Mouse (Mus musculus): ENCODE results near the gene Slc41a3. TPM values are rescaled to one million over a fixed set of nuclear protein-coding genes. Genes with fewer than 3 reads are reported as not detected.
"Not testable (repeated sequence)": the region's sequence is repeated elsewhere in the genome, so short reads cannot be mapped to it uniquely, and the experiment has no call there.

The Slc41a3 gene
- polyA plus RNA-seq, 1 experiment from 2014 or later, result 41.3 TPM

DNA sequence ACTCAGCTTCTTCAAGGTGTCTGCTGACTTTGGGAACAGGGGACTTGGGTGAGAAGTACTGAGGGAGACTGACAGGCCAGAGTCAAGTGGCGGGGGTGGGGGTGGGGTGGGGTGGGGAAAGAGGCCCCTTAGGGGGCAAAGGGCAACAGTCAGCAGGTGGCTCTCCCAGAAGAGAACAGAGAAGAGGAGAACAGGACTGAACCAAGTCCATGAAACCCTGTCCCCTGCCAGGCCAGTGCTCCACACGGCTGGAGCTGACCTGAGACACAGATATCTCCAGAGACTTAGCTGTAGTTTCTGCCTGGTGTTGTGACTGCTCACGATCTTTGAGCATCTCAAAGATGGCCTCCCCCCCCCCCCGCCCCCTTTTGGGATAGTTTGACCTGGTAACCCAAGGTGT lies 44.8 kb downstream of the Slc41a3 start:
- Histone ChIP-seq H3K4me1 (replicated peaks) (0 out of 2 replicates have a peak, but pooled peaks cover 4% of the 10 kb centered on the region), H3K9ac (no peak overlapping the region), H3K27me3 (no peaks in the 10 kb centered on the region), H3K36me3 (replicated peaks) (peaks cover 25% of the 10 kb centered on the region), H3K9me3 (replicated peaks) (no peaks in the 10 kb centered on the region), H3K27ac (replicated peaks) (no peak overlapping the region), H3K4me2 (no peak overlapping the region), H3K4me3 (replicated peaks) (no peak overlapping the region)
- ATAC-seq (ENCODE audit: insufficient read depth), result no peak
- WGBS (ENCODE audit: insufficient replicate concordance), result 49% methylated on average over 4 of the region's 4 CpGs

DNA sequence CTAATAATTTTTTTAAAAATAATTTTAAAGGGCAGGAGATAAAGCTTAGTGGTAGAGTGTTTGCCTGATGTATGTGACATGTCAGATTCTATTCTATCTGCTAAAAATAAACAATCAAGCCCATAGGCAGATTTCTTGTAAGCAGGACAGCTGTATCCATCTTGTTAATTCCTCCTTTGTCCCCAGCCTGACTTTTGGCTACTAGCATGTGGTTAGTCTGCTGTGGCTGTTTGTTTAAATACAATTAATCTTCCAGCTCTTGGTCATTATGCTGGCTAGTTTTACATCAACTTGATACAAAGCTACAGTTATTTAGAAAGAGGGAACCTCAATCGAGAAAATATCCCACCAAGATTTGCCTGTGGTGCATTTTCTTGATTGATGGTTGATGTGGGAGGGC lies 46.1 kb downstream of the Slc41a3 start:
- Histone ChIP-seq H3K9me3 (replicated peaks) (no peaks in the 10 kb centered on the region), H3K27me3 (no peaks in the 10 kb centered on the region), H3K36me3 (replicated peaks) (peaks cover 12% of the 10 kb centered on the region; the same call in 1 of the 2 replicates), H3K4me1 (replicated peaks) (0 out of 2 replicates have a peak, but pooled peaks cover 4% of the 10 kb centered on the region), H3K27ac (replicated peaks) (no peak overlapping the region), H3K9ac (no peak overlapping the region), H3K4me2 (no peak overlapping the region), H3K4me3 (replicated peaks) (no peak overlapping the region)
- ATAC-seq (ENCODE audit: insufficient read depth), result no peak
- 38% methylated on average over 1 of the region's 1 CpGs for WGBS (ENCODE audit: insufficient replicate concordance)

DNA sequence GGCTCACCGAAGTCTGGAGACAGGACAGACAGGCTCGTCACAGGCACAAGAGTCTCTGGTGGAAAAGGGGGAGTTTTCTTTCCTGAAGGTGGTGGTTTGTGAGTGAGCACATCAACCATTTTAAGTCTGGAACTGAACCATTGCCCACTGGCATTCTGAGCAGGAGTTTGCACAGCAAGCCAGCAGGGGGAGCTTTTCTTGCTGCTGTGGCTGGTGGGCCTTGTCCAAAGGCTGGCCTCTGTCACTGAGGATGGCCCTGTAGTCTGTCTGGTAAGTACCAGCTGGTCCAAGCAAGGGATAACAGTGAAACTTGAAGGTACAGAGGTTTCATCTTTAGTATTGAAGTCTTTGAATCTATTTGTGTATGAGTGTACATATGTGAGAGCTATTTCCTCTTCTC lies 49.2 kb downstream of the Slc41a3 start:
- Histone ChIP-seq H3K9me3 (replicated peaks) (no peaks in the 10 kb centered on the region), H3K27ac (replicated peaks) (no peak overlapping the region), H3K4me2 (no peak overlapping the region), H3K27me3 (no peaks in the 10 kb centered on the region), H3K9ac (no peak overlapping the region), H3K4me3 (replicated peaks) (no peak overlapping the region), H3K4me1 (replicated peaks) (no peaks in the 10 kb centered on the region), H3K36me3 (replicated peaks) (no peaks in the 10 kb centered on the region)
- WGBS (ENCODE audit: insufficient replicate concordance), result 31% methylated on average over 2 of the region's 2 CpGs
- no peak for ATAC-seq (ENCODE audit: insufficient read depth)

DNA sequence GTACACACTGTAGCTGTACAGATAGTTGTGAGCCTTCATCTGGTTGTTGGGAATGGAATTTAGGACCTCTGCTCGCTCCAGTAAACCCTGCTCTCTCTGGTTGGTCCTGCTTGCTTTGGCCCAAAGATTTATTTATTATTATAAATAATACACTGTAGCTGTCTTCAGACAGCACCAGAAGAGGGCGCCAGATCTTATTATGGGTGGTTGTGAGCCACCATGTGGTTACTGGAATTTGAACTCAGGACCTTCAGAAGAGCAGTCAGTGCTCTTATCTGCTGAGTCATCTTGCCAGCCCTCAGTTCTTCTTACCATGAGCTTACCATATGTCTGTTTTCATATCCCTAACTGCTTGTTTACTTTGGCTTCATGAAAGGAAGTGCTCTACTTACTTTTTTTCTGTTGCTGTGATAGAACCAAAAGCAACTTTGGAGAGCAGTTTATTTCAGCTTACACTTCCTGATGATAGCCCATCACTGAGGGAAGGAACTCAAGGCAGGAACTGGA lies 51.9 kb downstream of the Slc41a3 start:
- not testable (repeated sequence) for H3K27me3 ChIP-seq; H3K4me2 ChIP-seq; H3K9ac ChIP-seq; H3K4me3 ChIP-seq (replicated peaks); H3K9me3 ChIP-seq (replicated peaks); H3K36me3 ChIP-seq (replicated peaks); ATAC-seq (ENCODE audit: insufficient read depth); H3K27ac ChIP-seq (replicated peaks)
- peaks cover 24% of the 10 kb centered on the region for H3K4me1 ChIP-seq (replicated peaks)
- 37% methylated on average over 2 of the region's 2 CpGs for WGBS (ENCODE audit: insufficient replicate concordance)

DNA sequence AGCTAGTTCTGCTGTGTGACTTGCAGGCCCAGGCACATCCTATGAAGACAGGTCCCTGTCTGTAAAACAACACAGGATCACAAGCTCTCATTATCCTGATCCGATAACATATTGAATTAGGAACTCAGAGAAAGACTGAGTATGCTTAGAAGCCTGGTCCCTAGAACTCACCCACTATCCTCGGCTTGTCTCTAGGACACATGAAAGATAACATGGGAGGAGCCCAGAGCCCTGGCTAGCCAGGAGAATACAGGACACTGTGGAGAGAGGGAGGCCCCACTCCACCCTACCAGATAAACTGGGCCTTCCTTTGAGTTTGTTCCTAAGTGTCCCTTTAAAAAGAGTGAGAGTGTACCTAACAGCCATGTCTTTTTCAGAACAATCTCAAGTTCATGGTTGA lies 55.4 kb downstream of the Slc41a3 start:
- Histone ChIP-seq H3K4me2 (peak overlapping the region; percentile 36), H3K9ac (no peak overlapping the region), H3K4me3 (replicated peaks) (no peak overlapping the region), H3K27me3 (no peaks in the 10 kb centered on the region), H3K27ac (replicated peaks) (peak overlapping the region; percentile 41; the same call in 1 of the 2 replicates), H3K36me3 (replicated peaks) (peaks cover 11% of the 10 kb centered on the region), H3K4me1 (replicated peaks) (peaks cover 31% of the 10 kb centered on the region), H3K9me3 (replicated peaks) (no peaks in the 10 kb centered on the region)
- WGBS (ENCODE audit: insufficient replicate concordance), result 33% methylated on average over 2 of the region's 2 CpGs
- ATAC-seq (ENCODE audit: insufficient read depth), result peak; percentile 81

DNA sequence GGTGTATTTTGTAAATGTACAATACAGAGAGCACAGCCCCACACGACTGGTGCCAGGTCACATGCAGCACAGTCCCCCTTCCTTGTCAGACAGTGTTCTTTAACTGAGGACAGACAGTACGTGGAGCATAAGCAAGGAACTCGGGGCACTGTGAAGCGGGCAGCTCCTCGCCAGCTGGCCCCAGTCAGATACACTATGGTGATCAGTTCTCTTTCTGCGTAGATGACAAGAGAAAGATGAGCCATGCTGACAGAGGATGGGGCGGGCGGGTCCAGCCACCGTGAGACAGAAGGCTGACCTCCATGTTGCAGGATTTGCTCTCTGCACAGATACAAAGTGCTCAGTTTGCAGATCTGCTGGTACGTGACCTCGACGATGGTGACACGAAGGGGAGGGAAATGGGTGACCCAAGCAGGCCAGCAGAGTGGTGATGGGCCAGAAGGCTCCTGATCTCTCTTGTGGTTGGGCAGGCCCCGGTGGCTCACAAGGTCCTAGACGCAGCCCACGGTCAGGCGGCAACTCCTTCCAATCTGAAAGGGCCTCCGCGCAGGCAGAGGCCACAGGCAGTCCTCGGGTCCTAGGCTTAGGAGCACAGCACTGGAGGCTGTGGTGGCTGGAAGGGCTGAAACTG lies 56.0 kb downstream of the Slc41a3 start:
- no peak for ATAC-seq (ENCODE audit: insufficient read depth)
- H3K9ac ChIP-seq, result no peak overlapping the region
- H3K4me3 ChIP-seq (replicated peaks), result no peak overlapping the region
- H3K27ac ChIP-seq (replicated peaks), result peak overlapping the region; percentile 41; the same call in 1 of the 2 replicates
- H3K4me2 ChIP-seq, result peak overlapping the region; percentile 36
- no peaks in the 10 kb centered on the region for H3K9me3 ChIP-seq (replicated peaks)
- peaks cover 17% of the 10 kb centered on the region for H3K36me3 ChIP-seq (replicated peaks)
- peaks cover 31% of the 10 kb centered on the region for H3K4me1 ChIP-seq (replicated peaks)
- 73% methylated on average over 20 of the region's 20 CpGs for WGBS (ENCODE audit: insufficient replicate concordance)
- no peaks in the 10 kb centered on the region for H3K27me3 ChIP-seq

DNA sequence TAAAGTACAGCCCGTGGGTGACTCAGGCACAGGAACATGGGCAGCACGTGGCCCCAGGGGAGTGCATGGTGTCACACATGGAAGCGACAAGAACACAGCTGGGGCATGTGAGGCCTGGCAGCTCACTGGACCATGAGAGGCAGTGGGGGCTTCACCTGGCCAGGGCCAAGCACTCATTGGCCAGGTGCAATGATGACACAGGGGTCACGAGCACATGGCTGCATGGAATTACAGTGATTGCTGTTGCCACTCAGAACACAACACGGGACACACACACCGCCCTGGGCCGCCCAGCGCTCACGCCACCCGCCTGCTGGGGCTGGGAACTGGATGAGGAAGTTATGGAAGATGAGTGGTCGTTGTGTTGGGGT lies 56.5 kb downstream of the Slc41a3 start:
- ATAC-seq (ENCODE audit: insufficient read depth), result no peak

DNA sequence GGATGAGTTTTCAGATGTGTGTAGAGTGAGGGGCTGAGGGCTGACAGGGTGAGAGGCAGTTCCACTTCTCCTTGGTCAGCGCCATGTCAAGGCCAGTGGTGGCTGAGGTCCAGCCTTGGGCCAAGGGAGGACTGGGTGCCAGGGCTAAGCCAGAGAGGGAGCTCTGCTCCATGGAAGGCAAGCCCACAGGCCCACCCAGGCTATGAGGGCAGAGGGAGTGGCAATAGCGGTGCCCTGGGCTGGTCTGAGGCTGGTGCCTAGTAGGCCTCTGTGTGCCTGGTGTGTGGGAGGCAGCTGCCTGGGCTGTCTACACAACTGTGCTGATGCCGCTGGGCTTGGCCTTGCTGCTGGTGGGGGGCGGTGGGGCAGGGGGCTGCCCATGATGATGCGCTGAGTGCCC lies 57.6 kb downstream of the Slc41a3 start:
- H3K4me1 ChIP-seq (replicated peaks), result peaks cover 31% of the 10 kb centered on the region
- H3K4me3 ChIP-seq (replicated peaks), result no peak overlapping the region
- peaks cover 33% of the 10 kb centered on the region for H3K36me3 ChIP-seq (replicated peaks)
- H3K27ac ChIP-seq (replicated peaks), result no peak overlapping the region
- H3K9me3 ChIP-seq (replicated peaks), result no peaks in the 10 kb centered on the region
- WGBS (ENCODE audit: insufficient replicate concordance), result 84% methylated on average over 5 of the region's 5 CpGs
- no peak overlapping the region for H3K4me2 ChIP-seq
- H3K27me3 ChIP-seq, result no peaks in the 10 kb centered on the region
- ATAC-seq (ENCODE audit: insufficient read depth), result no peak
- no peak overlapping the region for H3K9ac ChIP-seq

More for the DNA sequence above, 56.5 kb downstream of the Slc41a3 start:
- peaks cover 31% of the 10 kb centered on the region for H3K4me1 ChIP-seq (replicated peaks)
- no peak overlapping the region for H3K9ac ChIP-seq
- H3K4me3 ChIP-seq (replicated peaks), result no peak overlapping the region
- peak overlapping the region; percentile 41; the same call in 1 of the 2 replicates for H3K27ac ChIP-seq (replicated peaks)
- 75% methylated on average over 11 of the region's 11 CpGs for WGBS (ENCODE audit: insufficient replicate concordance)
- H3K4me2 ChIP-seq, result no peak overlapping the region
- no peaks in the 10 kb centered on the region for H3K9me3 ChIP-seq (replicated peaks)
- H3K27me3 ChIP-seq, result no peaks in the 10 kb centered on the region
- peaks cover 22% of the 10 kb centered on the region for H3K36me3 ChIP-seq (replicated peaks)

DNA sequence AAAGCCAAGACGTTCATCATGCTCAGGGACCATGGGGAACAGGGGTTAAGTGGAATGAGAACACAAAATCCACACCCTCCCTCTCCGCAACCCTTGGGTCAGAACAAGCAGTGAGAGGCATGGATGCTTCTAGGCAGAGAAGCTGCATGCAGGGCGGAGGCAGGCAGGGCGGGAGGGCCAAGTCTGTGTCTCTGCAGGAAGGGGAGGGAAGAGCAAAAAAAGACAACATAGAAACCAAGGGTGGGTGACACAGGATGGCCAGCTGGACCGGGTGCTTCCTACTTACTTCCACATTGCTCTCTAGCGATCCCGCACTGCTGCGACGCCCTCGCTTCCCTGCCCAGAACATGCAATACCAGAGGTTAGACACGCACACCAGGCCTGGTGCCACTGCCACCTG lies 59.2 kb downstream of the Slc41a3 start:
- 75% methylated on average over 11 of the region's 11 CpGs for WGBS (ENCODE audit: insufficient replicate concordance)
- Histone ChIP-seq H3K36me3 (replicated peaks) (peaks cover 49% of the 10 kb centered on the region), H3K27ac (replicated peaks) (no peak overlapping the region), H3K27me3 (no peaks in the 10 kb centered on the region), H3K9ac (no peak overlapping the region), H3K9me3 (replicated peaks) (no peaks in the 10 kb centered on the region), H3K4me1 (replicated peaks) (peaks cover 31% of the 10 kb centered on the region), H3K4me3 (replicated peaks) (no peak overlapping the region), H3K4me2 (no peak overlapping the region)
- ATAC-seq (ENCODE audit: insufficient read depth), result no peak

DNA sequence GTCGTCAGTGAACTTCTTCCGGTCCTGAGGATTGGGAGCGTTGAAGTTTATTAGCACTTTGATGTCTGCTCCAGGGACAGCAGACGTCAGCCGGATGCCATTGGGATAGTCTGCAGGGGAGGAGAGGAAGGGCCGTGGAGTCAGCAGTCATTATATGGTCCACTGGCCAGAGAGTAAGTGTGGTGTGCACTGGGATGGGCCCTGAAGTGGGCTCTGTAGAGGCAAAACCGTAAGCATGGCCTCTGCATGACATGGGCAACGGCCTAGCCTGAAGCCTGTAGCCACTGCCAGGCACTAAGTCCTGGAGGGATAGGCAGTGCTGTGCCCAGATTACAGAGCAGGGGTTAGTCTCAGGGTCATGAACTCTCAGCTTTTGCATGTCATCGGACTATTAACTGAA lies 64.2 kb downstream of the Slc41a3 start:
- no peak overlapping the region for H3K9ac ChIP-seq
- no peaks in the 10 kb centered on the region for H3K9me3 ChIP-seq (replicated peaks)
- no peak for ATAC-seq (ENCODE audit: insufficient read depth)
- peaks cover 94% of the 10 kb centered on the region for H3K36me3 ChIP-seq (replicated peaks)
- H3K4me3 ChIP-seq (replicated peaks), result no peak overlapping the region
- no peak overlapping the region for H3K27ac ChIP-seq (replicated peaks)
- H3K4me2 ChIP-seq, result no peak overlapping the region
- H3K4me1 ChIP-seq (replicated peaks), result no peaks in the 10 kb centered on the region
- 81% methylated on average over 9 of the region's 9 CpGs for WGBS (ENCODE audit: insufficient replicate concordance)
- H3K27me3 ChIP-seq, result no peaks in the 10 kb centered on the region

DNA sequence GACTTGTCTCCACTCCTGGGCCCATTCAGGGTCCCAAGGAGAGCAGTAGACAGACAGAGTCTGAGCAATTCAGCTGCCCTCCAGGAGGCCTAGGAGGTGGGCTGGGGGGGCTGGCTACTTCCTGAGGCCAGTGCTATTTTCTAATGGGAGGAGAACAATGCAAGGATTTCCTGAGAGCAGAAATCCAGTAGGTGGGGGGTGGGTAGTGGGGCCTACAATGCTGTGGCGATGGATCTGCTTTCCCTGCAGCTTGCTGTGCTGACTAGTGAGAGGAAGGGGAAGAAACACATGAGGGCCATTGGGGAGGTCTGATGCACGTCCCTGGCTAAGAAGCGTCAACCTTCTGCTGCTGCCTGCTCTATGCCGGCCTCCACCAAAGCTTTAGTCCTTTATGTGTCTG lies 74.2 kb downstream of the Slc41a3 start:
- WGBS (ENCODE audit: insufficient replicate concordance), result 69% methylated on average over 4 of the region's 4 CpGs
- Histone ChIP-seq H3K4me1 (replicated peaks) (peaks cover 26% of the 10 kb centered on the region), H3K4me2 (no peak overlapping the region), H3K36me3 (replicated peaks) (peaks cover 80% of the 10 kb centered on the region), H3K27me3 (no peaks in the 10 kb centered on the region), H3K9ac (no peak overlapping the region), H3K27ac (replicated peaks) (no peak overlapping the region), H3K9me3 (replicated peaks) (no peaks in the 10 kb centered on the region), H3K4me3 (replicated peaks) (no peak overlapping the region)
- ATAC-seq (ENCODE audit: insufficient read depth), result peak; percentile 36; the same call in 1 of the 2 replicates

DNA sequence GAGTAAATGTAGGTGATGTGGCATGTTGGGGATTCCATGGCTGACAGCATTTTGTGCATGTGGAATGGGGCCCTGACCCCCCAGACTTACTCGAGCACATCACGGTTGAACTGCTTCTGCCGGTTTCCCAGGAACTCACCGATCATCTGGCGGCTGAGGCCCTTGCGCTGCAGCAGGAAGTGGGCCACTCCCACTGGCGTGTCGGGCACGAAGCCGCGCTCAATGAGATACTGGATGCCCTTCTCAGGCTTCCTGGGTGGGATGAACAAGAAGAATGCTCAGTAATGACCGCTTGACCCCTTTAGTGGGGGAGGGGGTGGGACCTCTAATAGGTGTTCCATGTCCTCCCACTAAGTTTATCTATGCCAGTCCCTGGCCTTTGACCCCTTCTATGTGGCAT lies 75.9 kb downstream of the Slc41a3 start:
- Histone ChIP-seq H3K36me3 (replicated peaks) (peaks cover 64% of the 10 kb centered on the region), H3K9me3 (replicated peaks) (no peaks in the 10 kb centered on the region), H3K4me3 (replicated peaks) (no peak overlapping the region), H3K27ac (replicated peaks) (no peak overlapping the region), H3K4me1 (replicated peaks) (peaks cover 40% of the 10 kb centered on the region), H3K9ac (no peak overlapping the region), H3K4me2 (no peak overlapping the region), H3K27me3 (no peaks in the 10 kb centered on the region)
- ATAC-seq (ENCODE audit: insufficient read depth), result no peak
- WGBS (ENCODE audit: insufficient replicate concordance), result 64% methylated on average over 12 of the region's 12 CpGs

Data from liver, embryonic 15.5 days (tissue).